Mouse (Mus musculus) liver, postnatal 0 days (tissue): ENCODE data around the gene Ugt1a9. TPM values are rescaled to one million over a fixed set of nuclear protein-coding genes. Genes with fewer than 3 reads are reported as not detected.
"Not testable (repeated sequence)": the region's sequence is repeated elsewhere in the genome, so short reads cannot be mapped to it uniquely, and the experiment has no call there.

ENCODE experiments used
- ATAC-seq: fragments of 200-750 bp; cut with Nextera tagmentation; 2 replicates; pipeline ENCODE4 v1.8.0; 2017; ENCODE audit warnings: mild to moderate bottlenecking, moderate library complexity
- DNase-seq: peaks from one replicate; pipeline ENCODE4 v3.0.0-alpha.2; 2016
- H3K27ac ChIP-seq: fragments of 300-500 bp; sonication (generic); 2 replicates; pipeline ENCODE4 v1.5.1; 2014; ENCODE audit warnings: antibody characterized with exemption, moderate library complexity, mild to moderate bottlenecking, low read depth
- H3K27me3 ChIP-seq: fragments of 300-500 bp; sonication (generic); 2 replicates; pipeline ENCODE4 v1.6.1; 2014; ENCODE audit warnings: low read length, control low read depth, mixed read lengths; ENCODE audit not compliant: insufficient read depth
- H3K36me3 ChIP-seq: fragments of 300-500 bp; sonication (generic); replicated peaks from 2 replicates; pipeline ENCODE4 v1.6.1; 2014; ENCODE audit warnings: mild to moderate bottlenecking, control low read depth, low read length, moderate library complexity, mixed read lengths; ENCODE audit not compliant: insufficient read depth
- H3K4me1 ChIP-seq: fragments of 300-500 bp; sonication (generic); 2 replicates; pipeline ENCODE4 v1.6.1; 2014; ENCODE audit warnings: antibody characterized with exemption, mild to moderate bottlenecking, control low read depth; ENCODE audit not compliant: insufficient read depth
- H3K4me2 ChIP-seq: fragments of 300-500 bp; sonication (generic); 2 replicates; pipeline ENCODE4 v1.6.1; 2014; ENCODE audit warnings: low read depth, mild to moderate bottlenecking, low read length, moderate library complexity, mixed read lengths
- H3K4me3 ChIP-seq: fragments of 300-500 bp; sonication (generic); 2 replicates; pipeline ENCODE4 v1.5.1; 2014; ENCODE audit warnings: low read depth, low read length
- H3K9ac ChIP-seq: fragments of 300-500 bp; sonication (generic); replicated peaks from 2 replicates; pipeline ENCODE4 v1.6.1; 2014; ENCODE audit warnings: mild to moderate bottlenecking, moderate library complexity
- H3K9me3 ChIP-seq: fragments of 300-500 bp; sonication (generic); 2 replicates; pipeline ENCODE4 v1.6.1; 2016; ENCODE audit warnings: mild to moderate bottlenecking, control low read depth, low read length, mixed read lengths
- CTCF ChIP-seq: sonication (generic); IDR thresholded peaks from 2 replicates; pipeline ENCODE4 v1.5.1; 2016; ENCODE audit warnings: antibody characterized with exemption, low read depth
- EP300 ChIP-seq: IDR thresholded peaks from 2 replicates; pipeline ENCODE4 v1.6.1; 2016; ENCODE audit warnings: antibody characterized with exemption, low read depth, mild to moderate bottlenecking
- WGBS: fragments of 180-500 bp; shearing (Covaris S2); extraction: QIAGEN DNeasy Blood & Tissue Kit; methylation state at CpG from one replicate; pipeline ENCODE4 v1.1.7; 2014; ENCODE audit not compliant: insufficient replicate concordance; 5-methylcytosine and 5-hydroxymethylcytosine counted together
- polyA plus RNA-seq: library from polyadenylated mRNA; unstranded; fragments of >200 nt; fragmentation: Nextera tagmentation; extraction: Ambion mirVana; gene quantifications from 2 replicates; pipeline ENCODE4 v1.2.1, GENCODE M21; 2015

Ugt1a9 gene
- polyA plus RNA-seq, 1 experiment from 2014 or later: 0.54 TPM

DNA sequence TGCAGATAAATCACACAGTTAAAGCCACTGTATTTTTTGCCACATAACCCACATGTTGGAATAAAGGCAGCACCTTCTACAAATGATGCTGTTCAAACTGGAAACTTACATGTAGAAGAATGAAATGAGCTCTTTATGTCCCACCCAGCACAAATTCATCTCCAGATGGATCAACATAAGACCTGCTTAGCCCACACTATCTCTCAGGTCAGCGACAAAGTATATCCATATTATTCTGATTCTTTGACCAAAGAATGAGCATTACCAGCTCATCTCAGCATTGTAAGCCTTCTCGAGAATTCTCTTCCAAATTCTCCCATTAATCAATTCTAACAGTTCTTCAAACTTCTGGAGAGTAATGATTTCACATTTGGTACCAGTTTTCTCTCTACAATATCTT lies 151.6 kb downstream of the Ugt1a9 start:
- H3K36me3 ChIP-seq: no peaks in the 10 kb centered on the region
- H3K27ac ChIP-seq: no peak overlapping the region
- no peak for TF ChIP-seq CTCF
- TF ChIP-seq EP300: no peak
- no peaks in the 10 kb centered on the region for H3K27me3 ChIP-seq
- no peak for ATAC-seq
- no peak overlapping the region for H3K4me3 ChIP-seq
- H3K9me3 ChIP-seq: peaks cover 12% of the 10 kb centered on the region
- no peaks in the 10 kb centered on the region for H3K4me1 ChIP-seq
- H3K4me2 ChIP-seq: no peak overlapping the region
- 40% methylated on average over 2 of the region's 2 CpGs for WGBS
- no peak overlapping the region for H3K9ac ChIP-seq
- DNase-seq: no peak

GRCm38 (mm10) chr1:88223011-88223515 lies 152.5 kb downstream of the Ugt1a9 start:
- not testable (repeated sequence) for H3K4me1 ChIP-seq, H3K27me3 ChIP-seq, H3K4me2 ChIP-seq, H3K36me3 ChIP-seq, ATAC-seq, H3K9me3 ChIP-seq, DNase-seq, H3K4me3 ChIP-seq, H3K9ac ChIP-seq, H3K27ac ChIP-seq

- no peak overlapping the region for H3K9ac ChIP-seq
- no peak overlapping the region for H3K27ac ChIP-seq
- ATAC-seq: no peak
- TF ChIP-seq EP300 (no peak), CTCF (no peak)
- H3K36me3 ChIP-seq: no peaks in the 10 kb centered on the region
- no peak overlapping the region for H3K4me2 ChIP-seq
- peak; percentile 32 for DNase-seq
- no peaks in the 10 kb centered on the region for H3K27me3 ChIP-seq
- H3K4me1 ChIP-seq: no peaks in the 10 kb centered on the region
- 38% methylated on average over 1 of the region's 1 CpGs for WGBS
- H3K4me3 ChIP-seq: no peak overlapping the region
- H3K9me3 ChIP-seq: peaks cover 13% of the 10 kb centered on the region
Observed at GRCm38 (mm10) chr1:88223591-88223990, 153.0 kb downstream of the Ugt1a9 start.

- H3K36me3 ChIP-seq: no peaks in the 10 kb centered on the region
- H3K4me1 ChIP-seq: no peaks in the 10 kb centered on the region
- TF ChIP-seq EP300: no peak
- no peak for TF ChIP-seq CTCF
- no peak overlapping the region for H3K9ac ChIP-seq
- no peak overlapping the region for H3K27ac ChIP-seq
- no peak overlapping the region for H3K4me3 ChIP-seq
- ATAC-seq: no peak
- no peak overlapping the region for H3K4me2 ChIP-seq
- H3K27me3 ChIP-seq: no peaks in the 10 kb centered on the region
- 52% methylated on average over 2 of the region's 2 CpGs for WGBS
- peaks cover 13% of the 10 kb centered on the region for H3K9me3 ChIP-seq
- peak; percentile 71 for DNase-seq
Observed at GRCm38 (mm10) chr1:88224029-88224776, 153.6 kb downstream of the Ugt1a9 start.

- not testable (repeated sequence) for H3K4me3 ChIP-seq, H3K27ac ChIP-seq, H3K36me3 ChIP-seq, H3K4me1 ChIP-seq, H3K27me3 ChIP-seq, DNase-seq, ATAC-seq, H3K9ac ChIP-seq, H3K4me2 ChIP-seq
- 35% methylated on average over 2 of the region's 2 CpGs for WGBS
- H3K9me3 ChIP-seq: peaks cover 17% of the 10 kb centered on the region
Observed at GRCm38 (mm10) chr1:88225301-88225700, 154.7 kb downstream of the Ugt1a9 start.

DNA sequence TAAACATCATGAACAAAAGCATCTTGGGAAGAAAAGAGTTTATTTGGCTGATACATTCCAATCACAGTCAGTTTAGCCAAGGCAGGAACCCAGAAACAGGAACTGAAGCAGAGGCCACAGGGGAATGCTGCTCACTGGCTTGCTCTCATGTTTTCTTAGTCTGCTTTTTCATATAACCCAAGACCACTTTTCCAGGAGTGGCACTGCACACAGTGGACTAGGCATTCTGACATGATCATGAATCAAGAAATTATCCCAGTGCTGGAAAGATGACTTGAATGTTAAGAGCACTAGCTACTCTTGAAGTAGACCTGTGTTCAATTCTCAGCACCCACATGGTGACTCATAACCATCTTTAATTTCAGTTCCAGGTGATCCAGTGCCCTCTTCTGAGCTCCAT lies 155.1 kb downstream of the Ugt1a9 start:
- no peak overlapping the region for H3K4me2 ChIP-seq
- TF ChIP-seq EP300: no peak
- TF ChIP-seq CTCF: no peak
- no peaks in the 10 kb centered on the region for H3K36me3 ChIP-seq
- ATAC-seq (no peak), DNase-seq (no peak)
- H3K27ac ChIP-seq: no peak overlapping the region
- H3K27me3 ChIP-seq: no peaks in the 10 kb centered on the region
- H3K9me3 ChIP-seq: peaks cover 17% of the 10 kb centered on the region
- no peak overlapping the region for H3K9ac ChIP-seq
- H3K4me3 ChIP-seq: no peak overlapping the region
- H3K4me1 ChIP-seq: no peaks in the 10 kb centered on the region
